Mouse (Mus musculus): ENCODE measurements around the gene Slc44a4. TPM values are rescaled to one million over a fixed set of nuclear protein-coding genes. Genes with fewer than 3 reads are reported as not detected.
"Not testable (repeated sequence)": the region's sequence is repeated elsewhere in the genome, so short reads cannot be mapped to it uniquely, and the experiment has no call there.

The Slc44a4 gene
- polyA plus RNA-seq, 1 experiment from 2014 or later: not detected

- H3K27me3 ChIP-seq: peaks cover 25% of the 10 kb centered on the region
- not testable (repeated sequence) for H3K9me3 ChIP-seq; ATAC-seq (replicated peaks)
These were observed 43.7 kb downstream of the Slc44a4 start for GRCm38 (mm10) chr17:34957966-34958365.

GRCm38 (mm10) chr17:34958734-34959129, 44.5 kb downstream of the Slc44a4 start:
- not testable (repeated sequence) for ATAC-seq (replicated peaks); H3K27ac ChIP-seq (replicated peaks); H3K36me3 ChIP-seq; H3K9me3 ChIP-seq; H3K4me1 ChIP-seq
- peak overlapping the region; percentile 82 for H3K4me2 ChIP-seq (replicated peaks)
- peak overlapping the region; percentile 44 for H3K4me3 ChIP-seq
- H3K27me3 ChIP-seq: peaks cover 27% of the 10 kb centered on the region
- peak overlapping the region; percentile 37; the same call in 1 of the 2 replicates for H3K9ac ChIP-seq (replicated peaks)
- WGBS: under 1% methylated on average over 32 of the region's 47 CpGs

More at GRCm38 (mm10) chr17:34957966-34958365, 43.7 kb downstream of the Slc44a4 start:
- H3K36me3 ChIP-seq; H3K9ac ChIP-seq (replicated peaks); H3K4me3 ChIP-seq; H3K27ac ChIP-seq (replicated peaks); H3K4me1 ChIP-seq; H3K4me2 ChIP-seq (replicated peaks): not testable (repeated sequence)
- 32% methylated on average over 28 of the region's 40 CpGs for WGBS

GRCm38 (mm10) chr17:34959130-34959778, 45.0 kb downstream of the Slc44a4 start, which contains the start of gene Hspa1b:
Gene Hspa1b, minus strand, starts transcription at chr17:34959238.
- peaks cover 27% of the 10 kb centered on the region for H3K27me3 ChIP-seq
- not testable (repeated sequence) for H3K36me3 ChIP-seq, H3K4me1 ChIP-seq, H3K9me3 ChIP-seq
- peak within 1 kb of the TSS; percentile 44 for H3K4me3 ChIP-seq
- peak within 1 kb of the TSS; percentile 53; the same call in 1 of the 2 replicates for H3K27ac ChIP-seq (replicated peaks)
- ATAC-seq (replicated peaks): peak; percentile 94
- peak within 1 kb of the TSS; percentile 82 for H3K4me2 ChIP-seq (replicated peaks)
- H3K9ac ChIP-seq (replicated peaks): peak within 1 kb of the TSS; percentile 37
- WGBS: under 1% methylated on average over 31 of the region's 32 CpGs

- H3K4me1 ChIP-seq: peaks cover 7% of the 10 kb centered on the region; the same call in 1 of the 2 replicates
- no peak overlapping the region for H3K27ac ChIP-seq (replicated peaks)
- peak overlapping the region; percentile 44 for H3K4me3 ChIP-seq
- H3K27me3 ChIP-seq: peaks cover 23% of the 10 kb centered on the region
- peak overlapping the region; percentile 28; the same call in 1 of the 2 replicates for H3K9ac ChIP-seq (replicated peaks)
- WGBS: 13% methylated on average over 12 of the region's 12 CpGs
- ATAC-seq (replicated peaks): no peak
- peak overlapping the region; percentile 82 for H3K4me2 ChIP-seq (replicated peaks)
- no peaks in the 10 kb centered on the region for H3K36me3 ChIP-seq
- no peaks in the 10 kb centered on the region for H3K9me3 ChIP-seq
These were observed 45.7 kb downstream of the Slc44a4 start for GRCm38 (mm10) chr17:34959881-34960515.

GRCm38 (mm10) chr17:34960702-34961493, 46.6 kb downstream of the Slc44a4 start:
- H3K4me1 ChIP-seq: peaks cover 7% of the 10 kb centered on the region; the same call in 1 of the 2 replicates
- ATAC-seq (replicated peaks): no peak
- peaks cover 14% of the 10 kb centered on the region for H3K27me3 ChIP-seq
- no peak overlapping the region for H3K27ac ChIP-seq (replicated peaks)
- H3K9ac ChIP-seq (replicated peaks): no peak overlapping the region
- H3K4me3 ChIP-seq: no peak overlapping the region
- no peaks in the 10 kb centered on the region for H3K36me3 ChIP-seq
- no peaks in the 10 kb centered on the region for H3K9me3 ChIP-seq
- H3K4me2 ChIP-seq (replicated peaks): no peak overlapping the region

- WGBS: 32% methylated on average over 3 of the region's 3 CpGs
- H3K36me3 ChIP-seq: no peaks in the 10 kb centered on the region
- no peaks in the 10 kb centered on the region for H3K9me3 ChIP-seq
- no peak overlapping the region for H3K27ac ChIP-seq (replicated peaks)
- H3K9ac ChIP-seq (replicated peaks): no peak overlapping the region
- H3K27me3 ChIP-seq: peaks cover 11% of the 10 kb centered on the region; the same call in 1 of the 2 replicates
- no peak for ATAC-seq (replicated peaks)
- no peak overlapping the region for H3K4me3 ChIP-seq
- H3K4me2 ChIP-seq (replicated peaks): no peak overlapping the region
- H3K4me1 ChIP-seq: peaks cover 7% of the 10 kb centered on the region; the same call in 1 of the 2 replicates
These were observed 47.9 kb downstream of the Slc44a4 start for GRCm38 (mm10) chr17:34962125-34962524.

- Histone ChIP-seq H3K4me1 (peaks cover 7% of the 10 kb centered on the region; the same call in 1 of the 2 replicates), H3K9ac (replicated peaks) (no peak overlapping the region), H3K36me3 (no peaks in the 10 kb centered on the region), H3K4me2 (replicated peaks) (no peak overlapping the region), H3K9me3 (no peaks in the 10 kb centered on the region), H3K27ac (replicated peaks) (no peak overlapping the region), H3K27me3 (peaks cover 15% of the 10 kb centered on the region; the same call in 1 of the 2 replicates), H3K4me3 (no peak overlapping the region)
- WGBS: 60% methylated on average over 1 of the region's 1 CpGs
- no peak for ATAC-seq (replicated peaks)
These were observed 48.6 kb downstream of the Slc44a4 start for GRCm38 (mm10) chr17:34962841-34963240.

- no peak overlapping the region for H3K27ac ChIP-seq (replicated peaks)
- no peaks in the 10 kb centered on the region for H3K9me3 ChIP-seq
- no peak overlapping the region; the same call in 1 of the 2 replicates for H3K9ac ChIP-seq (replicated peaks)
- no peaks in the 10 kb centered on the region for H3K36me3 ChIP-seq
- H3K4me1 ChIP-seq: peaks cover 3% of the 10 kb centered on the region; the same call in 1 of the 2 replicates
- ATAC-seq (replicated peaks): no peak
- no peak overlapping the region for H3K4me3 ChIP-seq
- WGBS: 10% methylated on average over 1 of the region's 1 CpGs
- no peak overlapping the region for H3K4me2 ChIP-seq (replicated peaks)
- H3K27me3 ChIP-seq: peaks cover 31% of the 10 kb centered on the region; the same call in 1 of the 2 replicates
These were observed 50.4 kb downstream of the Slc44a4 start for GRCm38 (mm10) chr17:34964640-34965049.

- Histone ChIP-seq H3K36me3 (no peaks in the 10 kb centered on the region), H3K27ac (replicated peaks) (no peak overlapping the region), H3K4me1 (no peaks in the 10 kb centered on the region), H3K9ac (replicated peaks) (no peak overlapping the region), H3K4me3 (no peak overlapping the region), H3K27me3 (peaks cover 28% of the 10 kb centered on the region; the same call in 1 of the 2 replicates), H3K4me2 (replicated peaks) (no peak overlapping the region), H3K9me3 (no peaks in the 10 kb centered on the region)
- ATAC-seq (replicated peaks): no peak
- 79% methylated on average over 5 of the region's 5 CpGs for WGBS
These were observed 51.4 kb downstream of the Slc44a4 start for GRCm38 (mm10) chr17:34965627-34966026.

GRCm38 (mm10) chr17:34969822-34970221, 55.6 kb downstream of the Slc44a4 start, which contains the start of gene Gm20481:
Gene Gm20481, plus strand, starts transcription at chr17:34969912.
- ATAC-seq (replicated peaks); H3K9me3 ChIP-seq; H3K27ac ChIP-seq (replicated peaks); H3K4me3 ChIP-seq; H3K9ac ChIP-seq (replicated peaks); H3K4me2 ChIP-seq (replicated peaks); H3K36me3 ChIP-seq; H3K4me1 ChIP-seq: not testable (repeated sequence)
- H3K27me3 ChIP-seq: peaks cover 23% of the 10 kb centered on the region; the same call in 1 of the 2 replicates
- 73% methylated on average over 7 of the region's 11 CpGs for WGBS

GRCm38 (mm10) chr17:34970850-34971249, 56.6 kb downstream of the Slc44a4 start:
- H3K36me3 ChIP-seq; ATAC-seq (replicated peaks); H3K4me2 ChIP-seq (replicated peaks); H3K9me3 ChIP-seq; H3K4me1 ChIP-seq; H3K27ac ChIP-seq (replicated peaks); H3K4me3 ChIP-seq; H3K9ac ChIP-seq (replicated peaks): not testable (repeated sequence)
- H3K27me3 ChIP-seq: peaks cover 23% of the 10 kb centered on the region; the same call in 1 of the 2 replicates
- WGBS: 42% methylated on average over 23 of the region's 37 CpGs
